Mouse (Mus musculus): ENCODE measurements around the gene 2610044O15Rik8. TPM values are rescaled to one million over a fixed set of nuclear protein-coding genes. Genes with fewer than 3 reads are reported as not detected.
A peak's percentile ranks its signal among the peaks of the same experiment; 100 is the strongest.
"Not testable (repeated sequence)": the region's sequence is repeated elsewhere in the genome, so short reads cannot be mapped to it uniquely, and the experiment has no call there.

Gene 2610044O15Rik8
- 6.9 and 8.4 TPM in 2 replicates for polyA plus RNA-seq (2015; fragmentation: Nextera tagmentation; extraction: Ambion mirVana)

- H3K27me3 ChIP-seq = no peaks in the 10 kb centered on the region
- H3K36me3 ChIP-seq = no peaks in the 10 kb centered on the region
- H3K9me3 ChIP-seq (replicated peaks) = no peaks in the 10 kb centered on the region
- peak within 1 kb of the TSS; percentile 64 for H3K4me2 ChIP-seq
- peak within 1 kb of the TSS; percentile 71 for H3K4me3 ChIP-seq (replicated peaks)
- H3K4me1 ChIP-seq (replicated peaks) = peaks cover 20% of the 10 kb centered on the region
- peak within 1 kb of the TSS; percentile 76 for H3K9ac ChIP-seq
- peak; percentile 72 for DNase-seq
- 1% methylated on average over 18 of the region's 18 CpGs for WGBS (ENCODE audit: insufficient replicate concordance)
- peak; percentile 98 for ATAC-seq (ENCODE audit: low read depth)
- peak within 1 kb of the TSS; percentile 91 for H3K27ac ChIP-seq
Measured at GRCm38 (mm10) chr8:129234027-129234733, at the start of gene 2610044O15Rik8. Gene 2610044O15Rik8, minus strand, starts transcription at chr8:129234406.

DNA sequence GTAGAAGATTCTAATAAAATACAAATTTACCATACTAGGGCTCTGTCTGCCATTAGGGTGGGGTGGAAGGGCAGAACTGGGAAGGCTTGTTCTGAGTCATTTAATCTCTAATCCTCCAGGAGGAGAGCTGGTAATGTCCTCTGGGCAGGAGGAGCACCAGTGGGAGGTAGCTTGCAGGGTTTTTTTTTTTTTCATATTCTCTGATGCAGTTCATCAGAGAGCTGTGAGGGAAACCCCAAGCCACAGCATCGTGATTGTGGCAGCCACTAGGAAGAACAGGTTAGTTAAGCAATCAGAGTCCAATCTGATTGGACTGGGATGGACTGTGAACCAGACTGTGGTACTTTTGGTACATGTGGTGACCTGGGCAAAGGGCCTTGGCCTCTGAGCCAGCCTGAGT, 31.7 kb upstream of the 2610044O15Rik8 start:
- H3K9ac ChIP-seq = no peak overlapping the region
- no peak overlapping the region for H3K4me2 ChIP-seq
- H3K4me3 ChIP-seq (replicated peaks) = no peak overlapping the region
- H3K9me3 ChIP-seq (replicated peaks) = peaks cover 13% of the 10 kb centered on the region
- ATAC-seq (ENCODE audit: low read depth) = no peak
- no peak overlapping the region for H3K27ac ChIP-seq
- no peaks in the 10 kb centered on the region for H3K27me3 ChIP-seq
- H3K4me1 ChIP-seq (replicated peaks) = peaks cover 18% of the 10 kb centered on the region
- 69% methylated on average over 1 of the region's 1 CpGs for WGBS (ENCODE audit: insufficient replicate concordance)
- no peak for DNase-seq
- peaks cover 42% of the 10 kb centered on the region for H3K36me3 ChIP-seq

DNA sequence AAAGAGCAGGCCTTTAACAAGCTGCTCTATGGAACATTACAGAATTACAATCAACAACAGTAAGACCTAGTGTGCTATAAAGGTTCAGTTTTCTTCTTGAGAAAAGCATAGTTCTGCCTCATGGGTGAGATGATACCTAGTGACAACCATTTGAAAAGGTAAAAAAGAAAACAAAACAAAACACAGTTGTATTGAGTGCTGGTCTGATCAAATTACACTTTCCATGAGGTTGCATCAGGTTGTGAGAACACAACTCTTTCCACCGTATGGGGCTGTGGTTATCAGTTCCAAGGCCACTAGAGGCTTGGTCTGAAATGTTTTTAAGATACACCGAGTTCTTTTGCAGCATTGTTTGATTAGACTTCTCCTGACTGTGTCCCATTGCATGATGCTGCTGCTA, 30.1 kb upstream of the 2610044O15Rik8 start:
- DNase-seq = no peak
- Histone ChIP-seq H3K4me1 (replicated peaks) (peaks cover 18% of the 10 kb centered on the region), H3K27ac (no peak overlapping the region), H3K4me3 (replicated peaks) (peak overlapping the region; percentile 69), H3K36me3 (peaks cover 25% of the 10 kb centered on the region), H3K4me2 (peak overlapping the region; percentile 71), H3K9me3 (replicated peaks) (peaks cover 13% of the 10 kb centered on the region), H3K27me3 (no peaks in the 10 kb centered on the region), H3K9ac (peak overlapping the region; percentile 15; the same call in 1 of the 2 replicates)
- WGBS (ENCODE audit: insufficient replicate concordance) = 14% methylated on average over 2 of the region's 2 CpGs
- ATAC-seq (ENCODE audit: low read depth) = no peak

DNA sequence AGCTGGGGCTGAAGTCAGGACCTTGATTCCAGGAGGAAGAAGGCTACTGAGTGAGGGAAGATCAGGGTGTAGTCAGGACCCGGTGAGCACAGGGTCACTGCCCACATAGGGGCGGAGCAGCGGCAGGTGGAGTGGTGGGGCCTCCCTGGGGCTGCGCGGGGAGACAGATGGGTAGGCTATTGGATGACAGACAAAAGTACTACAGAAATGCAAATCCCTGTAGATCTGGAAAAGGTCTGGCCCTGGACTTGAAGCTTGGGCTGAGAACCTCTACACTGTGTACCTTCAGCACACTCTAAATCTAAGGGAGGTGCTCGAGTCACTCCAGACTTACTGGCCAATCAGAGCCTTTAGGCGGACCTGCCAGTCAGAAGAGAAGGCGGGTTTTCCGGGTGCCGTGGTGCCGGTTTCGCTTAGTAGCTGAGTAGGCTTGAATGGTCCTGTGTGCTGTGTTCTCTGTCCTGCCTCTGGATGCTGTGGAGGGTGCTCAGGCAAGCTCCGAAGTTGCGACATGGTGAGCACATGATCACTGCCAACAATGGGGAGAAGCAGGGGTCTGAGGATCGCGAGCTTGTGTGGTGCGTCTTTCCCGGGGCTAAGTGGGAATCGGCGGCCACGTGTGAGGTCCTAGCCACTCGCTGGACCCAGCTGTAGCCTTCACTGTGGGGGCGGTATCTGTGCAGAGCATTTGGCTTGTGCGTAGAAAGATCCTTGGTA, 29.2 kb upstream of the 2610044O15Rik8 start:
- DNase-seq (peak; percentile 72), ATAC-seq (ENCODE audit: low read depth) (peak; percentile 97)
- H3K4me1 ChIP-seq (replicated peaks) = peaks cover 18% of the 10 kb centered on the region
- not testable (repeated sequence) for H3K9me3 ChIP-seq (replicated peaks); H3K27me3 ChIP-seq
- peak overlapping the region; percentile 71 for H3K9ac ChIP-seq
- peaks cover 16% of the 10 kb centered on the region for H3K36me3 ChIP-seq
- H3K4me3 ChIP-seq (replicated peaks) = peak overlapping the region; percentile 69
- 2% methylated on average over 24 of the region's 24 CpGs for WGBS (ENCODE audit: insufficient replicate concordance)
- peak overlapping the region; percentile 71 for H3K4me2 ChIP-seq
- peak overlapping the region; percentile 9; the same call in 1 of the 2 replicates for H3K27ac ChIP-seq

DNA sequence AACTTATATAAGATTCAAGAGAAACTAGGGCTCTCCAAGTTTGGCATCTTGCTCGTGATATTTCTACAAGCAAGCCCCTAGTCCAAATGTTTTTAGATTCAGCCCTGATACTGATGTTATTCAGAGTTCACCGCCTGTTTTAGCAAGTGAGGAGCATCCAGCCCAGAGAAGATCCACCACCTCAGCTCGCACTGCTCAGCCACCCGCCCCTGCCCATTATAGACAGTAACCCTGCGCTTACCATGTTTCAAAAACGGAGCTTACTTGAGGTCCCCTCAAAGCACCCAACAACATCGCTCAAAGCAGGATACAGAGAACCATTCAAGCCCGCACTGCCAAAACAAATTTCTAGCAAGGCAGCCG, 561 bp downstream of the 2610044O15Rik8 start:
- Histone ChIP-seq H3K9ac (peak overlapping the region; percentile 76), H3K4me3 (replicated peaks) (peak overlapping the region; percentile 71), H3K4me1 (replicated peaks) (peaks cover 20% of the 10 kb centered on the region), H3K4me2 (peak overlapping the region; percentile 64), H3K36me3 (no peaks in the 10 kb centered on the region), H3K27ac (peak overlapping the region; percentile 91; the same call in 1 of the 2 replicates), H3K27me3 (no peaks in the 10 kb centered on the region), H3K9me3 (replicated peaks) (no peaks in the 10 kb centered on the region)
- ATAC-seq (ENCODE audit: low read depth) (no peak), DNase-seq (no peak)
- under 1% methylated on average over 9 of the region's 9 CpGs for WGBS (ENCODE audit: insufficient replicate concordance)

Other genes starting within 250 kb of the 2610044O15Rik8 start
- not detected in 2 replicates for gene Ccdc7a, start 168.9 kb downstream of the 2610044O15Rik8 start, polyA plus RNA-seq (2015; fragmentation: Nextera tagmentation; extraction: Ambion mirVana)
- not detected in 2 replicates for gene Ccdc7b, start 167.3 kb downstream of the 2610044O15Rik8 start, polyA plus RNA-seq (2015; fragmentation: Nextera tagmentation; extraction: Ambion mirVana)
- gene Gm10999, start 102.7 kb downstream of the 2610044O15Rik8 start, polyA plus RNA-seq (2015; fragmentation: Nextera tagmentation; extraction: Ambion mirVana) = not detected in 2 replicates